Mouse (Mus musculus) gastrocnemius, postnatal 4 days (tissue): ENCODE results near the gene Ovol2. TPM values are rescaled to one million over a fixed set of nuclear protein-coding genes. Genes with fewer than 3 reads are reported as not detected.
A peak's percentile ranks its signal among the peaks of the same experiment; 100 is the strongest.

Source experiments
- DNase-seq, 2 experiments: peaks; one replicate each; pipeline ENCODE4 v3.0.0; 2021 to 2022; ENCODE audit warnings: low spot score in 2 of 2, mixed read lengths in 2 of 2
- total RNA-seq, 2 experiments: library from RNA; stranded (reverse); gene quantifications; 2 replicates each; pipeline ENCODE4 v1.2.3; 2021

The Ovol2 gene
- total RNA-seq, 2 experiments from 2014 or later: not detected

DNA sequence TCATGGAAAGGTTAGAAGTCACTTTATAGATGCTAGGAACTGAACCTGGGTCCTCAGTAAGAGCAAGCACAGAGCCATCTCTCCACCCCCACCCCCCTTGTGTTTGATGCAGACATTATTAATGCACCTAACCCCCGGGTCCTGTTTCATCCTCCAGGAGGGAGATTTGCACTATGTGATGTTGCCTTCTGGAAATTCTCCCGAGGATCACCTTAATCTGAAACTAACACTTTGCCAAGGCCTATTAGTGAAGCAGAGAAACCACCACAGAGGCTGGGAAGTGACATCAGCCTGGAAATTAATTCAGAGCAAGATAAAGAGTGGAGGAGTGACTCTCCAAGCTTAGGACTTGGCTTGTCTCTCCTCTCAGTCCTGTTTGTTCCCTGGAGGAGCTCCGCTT lies 7.7 kb downstream of the Ovol2 start:
- DNase-seq: no peak

DNA sequence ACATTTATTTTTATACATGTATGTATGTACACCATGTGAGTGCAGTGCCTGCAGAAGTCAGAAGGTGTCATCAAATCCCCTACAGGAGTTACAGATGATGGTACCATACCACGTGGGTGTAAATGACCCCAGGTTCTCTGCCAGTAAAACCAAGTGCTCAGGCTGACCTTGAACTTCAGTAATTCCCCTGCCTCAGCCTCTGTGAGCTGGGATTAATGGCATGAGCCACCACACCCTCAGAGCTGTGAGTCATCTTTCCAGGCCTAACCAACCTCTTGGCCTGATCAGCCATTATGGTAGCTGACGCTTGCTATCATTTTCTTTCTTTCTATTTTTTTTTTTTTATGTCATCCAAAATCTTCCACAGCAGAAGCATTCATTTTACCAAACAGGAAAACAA lies 20.6 kb downstream of the Ovol2 start:
- no peak for DNase-seq

DNA sequence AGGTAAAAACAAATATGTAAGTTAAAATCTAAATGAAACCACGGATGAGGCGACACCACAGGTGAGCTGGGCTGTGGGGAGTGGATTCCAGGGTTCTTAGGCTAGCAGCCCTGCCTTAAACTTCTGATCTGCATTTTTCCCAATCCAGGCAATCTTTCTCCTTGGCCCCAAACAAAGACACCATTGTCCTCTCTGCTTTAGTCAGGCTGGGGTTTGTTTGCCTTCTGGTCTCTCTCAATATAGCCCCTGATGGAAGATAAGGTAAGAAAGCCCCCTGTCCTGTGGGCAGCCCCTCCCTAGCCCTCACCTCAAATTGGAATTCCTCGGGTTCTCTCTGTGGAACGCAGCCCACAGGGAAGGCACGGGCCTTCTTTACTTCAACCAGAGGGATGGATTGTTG lies 21.7 kb downstream of the Ovol2 start:
- no peak for DNase-seq

DNA sequence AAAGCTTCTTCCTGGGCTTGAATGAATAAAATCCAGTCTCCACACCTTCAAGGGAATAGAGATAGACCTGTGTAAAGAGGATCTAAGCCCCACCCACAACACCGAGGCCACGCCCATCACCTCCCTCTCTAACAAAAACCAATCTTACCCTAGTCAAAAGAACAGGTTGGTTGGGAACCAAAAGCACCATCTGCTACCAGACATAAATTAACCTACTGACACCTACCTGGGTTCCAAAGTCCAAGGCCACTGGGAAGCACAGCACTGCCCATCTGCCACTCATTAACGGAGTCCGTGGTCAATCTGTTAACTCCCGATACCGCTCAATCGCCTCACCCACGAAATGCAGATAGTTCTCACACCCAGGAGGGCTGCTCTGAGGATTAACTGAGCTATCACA lies 23.4 kb downstream of the Ovol2 start:
- no peak for DNase-seq

DNA sequence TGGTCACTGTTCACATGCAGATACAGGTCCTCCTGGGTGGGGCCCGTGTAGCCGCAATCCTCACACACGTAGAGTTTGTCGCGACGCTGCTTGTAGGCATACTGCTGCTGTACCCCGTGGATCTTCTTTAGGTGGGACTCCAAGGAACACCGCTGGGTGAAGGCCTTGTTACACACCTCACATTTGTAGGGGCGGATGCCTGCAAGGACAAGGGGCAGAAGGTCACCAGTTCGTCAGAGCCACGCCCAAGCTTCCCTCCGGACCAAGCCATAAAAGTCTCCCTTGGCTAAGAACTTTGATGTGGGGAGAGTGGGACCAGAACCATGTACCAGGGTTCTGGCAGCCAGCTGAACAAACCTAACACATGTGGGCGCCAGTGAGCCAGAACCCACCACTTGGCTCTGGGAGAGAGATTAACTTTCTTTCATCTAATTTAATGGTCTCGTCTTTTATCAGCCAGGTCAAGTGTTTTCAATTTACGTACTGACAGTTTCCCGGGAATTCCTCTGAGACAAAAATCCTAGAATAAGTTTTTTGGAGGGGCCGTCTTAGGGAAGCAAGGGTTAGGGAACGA lies 26.1 kb downstream of the Ovol2 start:
- DNase-seq: no peak

DNA sequence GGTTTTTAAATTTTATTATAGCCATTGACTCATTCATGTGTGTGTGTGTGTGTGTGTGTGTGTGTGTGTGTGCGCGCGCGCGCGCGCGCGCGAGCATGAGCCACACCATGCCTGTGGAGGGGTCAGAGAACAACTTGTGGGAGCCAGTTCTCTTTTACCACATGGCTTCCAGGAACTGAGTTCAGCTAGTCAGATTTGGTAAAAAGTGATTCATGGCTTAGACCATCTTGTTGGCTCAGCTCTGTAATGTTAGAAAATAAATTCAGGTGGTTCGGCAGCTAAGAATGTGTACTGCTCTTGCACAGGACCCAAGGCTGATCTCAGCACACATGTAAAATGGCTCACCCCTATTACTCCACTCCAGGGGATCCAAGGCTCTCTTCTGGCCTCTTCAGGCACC lies 30.8 kb downstream of the Ovol2 start:
- DNase-seq: no peak

DNA sequence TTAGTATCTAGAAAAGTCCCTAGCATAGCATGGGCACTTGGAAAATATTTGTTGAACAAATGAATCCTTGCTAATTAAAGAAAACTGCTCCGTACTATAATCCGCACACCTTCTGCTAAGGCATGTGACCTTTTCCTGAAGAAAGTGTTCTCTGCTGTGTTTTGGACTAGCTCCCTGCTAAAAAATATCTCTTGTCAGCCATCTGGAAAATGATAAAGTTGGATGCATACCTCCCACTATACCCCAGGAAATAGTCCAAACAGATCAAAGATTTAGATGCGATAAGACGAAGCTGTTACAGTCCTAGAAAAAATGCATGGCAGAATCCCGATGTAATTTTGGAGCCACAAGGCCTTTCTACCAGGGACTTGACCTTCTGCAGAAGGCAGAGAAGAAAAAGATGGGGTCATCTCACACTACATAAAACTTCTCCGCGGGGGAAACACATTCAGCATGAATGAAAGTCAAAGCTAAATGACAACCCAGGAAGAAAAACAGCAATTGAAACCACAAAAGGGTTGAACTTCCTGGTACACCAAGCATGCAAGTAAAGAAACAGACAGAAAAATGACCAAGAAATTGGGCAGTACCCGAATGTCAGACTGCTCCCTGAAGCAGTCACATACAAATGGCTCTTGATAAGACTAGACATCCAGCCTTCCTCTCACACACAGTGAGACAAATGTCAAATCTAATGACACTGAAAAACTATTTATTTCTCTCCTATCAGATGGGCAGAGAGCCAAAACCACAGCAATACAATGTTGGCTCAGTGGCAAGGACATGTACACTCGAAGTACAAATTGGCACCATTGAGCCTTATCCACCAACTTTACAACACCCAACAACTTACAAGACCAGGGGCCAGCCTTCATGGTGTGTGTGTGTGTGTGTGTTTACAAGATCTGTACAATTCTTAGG lies 31.9 kb downstream of the Ovol2 start:
- no peak for DNase-seq

DNA sequence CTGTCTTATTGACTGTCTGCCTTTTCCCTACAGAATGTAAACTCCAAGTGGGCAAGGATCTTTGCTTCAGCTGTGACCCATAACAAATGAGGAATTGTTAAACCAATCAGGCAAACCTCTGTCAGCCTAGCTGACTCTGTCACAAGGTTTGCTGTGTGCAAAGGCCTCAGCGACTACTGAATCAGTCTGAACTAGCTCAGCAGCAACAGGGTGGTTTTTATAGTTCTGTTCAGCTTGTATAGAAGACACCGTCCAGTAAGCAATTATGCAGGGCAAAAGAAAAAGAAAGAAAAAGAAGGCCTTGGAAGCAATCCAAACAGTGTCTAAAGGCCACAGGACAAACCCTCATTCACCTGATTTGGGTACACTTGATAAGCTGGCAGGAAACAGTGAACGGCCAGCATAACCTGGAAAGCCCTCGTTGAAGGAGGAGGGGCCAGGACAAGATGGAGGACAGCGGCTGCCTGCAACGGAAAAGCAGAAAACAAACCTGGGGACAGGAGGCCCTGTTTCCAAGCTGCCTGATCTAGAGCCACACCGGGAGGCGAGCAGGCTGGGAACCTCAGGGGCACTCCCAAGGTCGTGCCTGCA lies 36.7 kb downstream of the Ovol2 start:
- no peak for DNase-seq

DNA sequence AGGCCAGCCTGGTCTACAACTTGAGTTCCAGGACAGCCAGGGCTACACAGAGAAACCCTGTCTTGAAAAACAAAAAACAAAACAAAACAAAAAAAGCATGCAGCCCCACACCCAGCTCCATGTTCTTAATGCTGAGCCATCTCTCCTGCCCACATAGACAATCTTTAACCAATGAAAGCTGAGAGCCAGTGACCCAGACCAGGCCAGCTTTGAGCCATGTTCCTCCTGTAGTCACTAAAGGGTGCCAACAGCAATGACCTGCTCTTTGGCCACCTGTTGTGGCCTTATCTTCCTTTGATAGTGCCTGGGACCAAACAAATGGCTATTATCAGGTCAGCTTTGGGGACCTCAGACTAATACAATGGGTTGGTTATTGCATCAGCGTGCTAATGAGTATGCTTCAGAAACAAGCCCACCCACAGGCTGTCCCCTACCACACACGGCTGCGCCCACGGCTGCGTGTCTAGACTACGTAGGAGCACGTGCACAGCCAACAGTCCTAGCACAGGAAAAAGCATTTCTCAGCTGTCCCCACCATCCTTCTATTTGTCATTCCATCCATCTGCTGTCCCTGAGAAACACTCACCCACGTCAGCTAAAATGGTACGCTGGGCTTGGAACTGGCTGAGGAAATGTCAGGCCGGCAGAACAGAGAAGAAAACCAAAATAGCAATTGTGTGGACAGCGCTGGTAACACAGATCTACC lies 40.2 kb downstream of the Ovol2 start:
- DNase-seq: no peak

DNA sequence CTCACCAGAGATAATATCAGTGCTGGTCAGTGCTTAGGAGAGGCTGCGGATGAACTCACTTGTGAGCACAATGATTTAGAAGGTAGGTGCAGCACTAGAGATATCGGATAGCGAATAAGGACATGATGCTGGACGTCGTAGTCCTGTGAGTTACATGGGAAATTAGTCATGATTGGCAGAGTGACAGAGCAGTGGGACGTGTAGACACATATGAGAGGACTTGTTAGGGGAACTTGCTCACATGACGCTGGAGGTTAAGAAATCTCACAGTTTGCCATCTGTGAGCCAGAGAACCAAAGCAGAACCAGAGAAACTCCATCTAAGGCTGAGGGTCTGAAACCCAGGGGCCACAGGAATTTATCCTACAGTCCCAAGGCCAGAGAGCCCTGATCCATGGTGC lies 41.6 kb downstream of the Ovol2 start:
- no peak for DNase-seq

DNA sequence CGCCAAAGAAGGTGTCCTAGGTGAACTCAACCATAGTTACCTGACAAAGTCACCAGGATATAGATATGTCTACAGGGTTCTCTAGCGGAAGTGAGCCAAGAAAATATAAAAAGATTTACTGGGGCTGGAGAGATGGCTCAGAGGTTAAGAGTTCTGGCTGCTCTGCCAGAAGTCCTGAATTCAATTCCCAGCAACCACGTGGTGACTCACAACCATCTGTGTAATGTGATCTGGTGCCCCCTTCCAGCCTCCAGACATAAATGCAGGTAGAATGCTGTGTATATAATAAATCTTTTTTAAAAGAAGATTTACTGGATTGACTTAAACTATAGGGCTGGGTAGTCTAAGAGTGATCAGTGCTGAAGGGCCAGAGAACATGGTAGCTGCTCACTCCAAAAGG lies 50.5 kb downstream of the Ovol2 start:
- no peak for DNase-seq

DNA sequence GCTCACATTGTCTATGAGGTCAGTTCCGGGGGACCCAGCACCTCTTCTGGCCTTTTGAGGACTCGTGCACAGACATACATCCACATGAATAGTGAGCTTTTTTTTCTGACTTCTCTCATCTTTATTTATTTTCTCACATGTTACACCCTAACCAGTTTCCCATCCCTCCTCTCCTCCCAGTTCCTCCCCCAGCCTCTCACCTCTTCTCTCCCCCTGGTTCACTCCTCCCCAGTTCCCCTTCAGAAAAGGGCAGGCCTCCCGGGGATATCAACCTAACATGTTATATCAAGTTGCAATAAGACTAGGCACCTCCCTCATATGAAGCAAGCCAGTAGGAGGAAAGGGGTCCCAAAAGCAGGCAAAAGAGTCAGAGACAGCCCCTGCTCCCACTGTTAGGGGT lies 51.4 kb downstream of the Ovol2 start:
- DNase-seq: no peak

DNA sequence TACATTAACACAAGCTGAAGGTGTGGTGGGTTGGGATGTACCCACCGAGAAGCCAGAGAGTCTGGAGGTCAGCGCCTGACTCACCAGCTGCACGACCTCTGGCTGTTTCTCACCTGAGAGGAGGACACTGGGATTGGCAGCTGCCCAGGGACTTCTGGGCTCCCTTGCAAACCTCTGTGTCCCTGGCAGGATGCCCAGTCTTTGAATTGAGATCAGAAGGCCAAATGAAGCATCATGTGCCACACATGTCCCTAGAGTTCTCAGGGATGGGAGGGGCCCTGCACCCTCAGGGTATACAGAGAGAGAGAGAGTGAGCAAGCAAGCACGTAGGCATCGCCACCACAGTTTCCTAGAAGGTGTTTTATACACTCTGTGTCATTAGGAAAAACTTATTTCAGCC lies 52.2 kb downstream of the Ovol2 start:
- no peak for DNase-seq

DNA sequence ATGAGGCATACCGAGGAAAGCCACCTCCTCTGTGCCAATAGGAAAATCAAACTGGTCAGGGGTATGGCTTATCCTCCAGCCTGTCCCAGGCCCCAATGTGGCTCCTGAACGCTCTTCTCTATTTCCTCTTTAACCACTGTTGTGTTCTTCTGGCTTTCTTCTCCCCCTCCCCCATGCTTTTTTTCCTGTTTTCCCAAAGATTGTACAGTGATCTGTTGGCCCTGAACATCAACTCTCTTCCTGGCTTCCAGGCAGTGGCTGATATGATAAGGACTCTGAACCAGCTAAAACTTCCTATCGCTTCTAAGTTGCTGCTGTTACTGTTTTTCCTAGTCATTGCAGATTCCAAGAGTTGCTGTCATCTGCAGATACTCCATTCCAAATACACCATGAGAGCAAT lies 55.1 kb downstream of the Ovol2 start:
- no peak for DNase-seq

DNA sequence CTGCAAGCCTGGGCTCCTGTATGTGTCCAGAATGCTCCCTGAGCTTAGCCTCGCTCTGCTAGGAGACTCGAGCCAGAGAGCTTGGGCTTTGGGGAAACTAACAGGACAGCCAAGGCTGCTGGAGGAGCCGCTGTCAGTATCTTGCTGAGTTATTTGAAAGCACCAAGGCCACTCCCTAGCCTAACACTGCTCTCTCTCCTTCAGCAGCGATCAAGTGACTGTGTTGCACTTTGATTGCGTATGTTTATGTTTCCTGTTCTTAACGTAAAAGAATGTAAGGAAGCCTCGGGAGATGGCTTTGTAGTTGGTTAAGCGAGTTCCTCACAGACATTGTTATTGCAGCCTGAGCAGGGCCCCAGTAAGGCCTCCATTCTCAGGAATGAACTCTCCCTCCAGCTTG lies 57.2 kb downstream of the Ovol2 start:
- no peak for DNase-seq

DNA sequence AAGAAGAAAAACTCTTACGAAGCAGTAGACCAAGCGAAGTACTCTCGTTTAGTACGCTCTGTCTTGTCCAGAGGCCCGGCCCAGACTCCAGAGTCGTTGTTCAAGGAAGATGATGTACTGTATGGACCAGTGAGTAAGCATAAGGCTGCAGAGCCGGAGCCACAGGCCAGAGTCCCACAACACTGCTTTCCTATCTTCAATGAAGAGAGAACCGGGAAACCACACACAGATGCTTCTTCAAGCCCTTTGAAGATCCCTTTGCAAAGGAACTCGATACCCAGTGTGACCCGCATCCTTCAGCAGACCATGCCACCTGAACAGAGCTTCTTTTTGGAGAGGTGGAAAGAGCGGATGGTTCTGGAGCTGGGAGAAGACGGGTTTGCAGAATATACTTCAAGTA lies 59.9 kb downstream of the Ovol2 start:
- DNase-seq: no peak

DNA sequence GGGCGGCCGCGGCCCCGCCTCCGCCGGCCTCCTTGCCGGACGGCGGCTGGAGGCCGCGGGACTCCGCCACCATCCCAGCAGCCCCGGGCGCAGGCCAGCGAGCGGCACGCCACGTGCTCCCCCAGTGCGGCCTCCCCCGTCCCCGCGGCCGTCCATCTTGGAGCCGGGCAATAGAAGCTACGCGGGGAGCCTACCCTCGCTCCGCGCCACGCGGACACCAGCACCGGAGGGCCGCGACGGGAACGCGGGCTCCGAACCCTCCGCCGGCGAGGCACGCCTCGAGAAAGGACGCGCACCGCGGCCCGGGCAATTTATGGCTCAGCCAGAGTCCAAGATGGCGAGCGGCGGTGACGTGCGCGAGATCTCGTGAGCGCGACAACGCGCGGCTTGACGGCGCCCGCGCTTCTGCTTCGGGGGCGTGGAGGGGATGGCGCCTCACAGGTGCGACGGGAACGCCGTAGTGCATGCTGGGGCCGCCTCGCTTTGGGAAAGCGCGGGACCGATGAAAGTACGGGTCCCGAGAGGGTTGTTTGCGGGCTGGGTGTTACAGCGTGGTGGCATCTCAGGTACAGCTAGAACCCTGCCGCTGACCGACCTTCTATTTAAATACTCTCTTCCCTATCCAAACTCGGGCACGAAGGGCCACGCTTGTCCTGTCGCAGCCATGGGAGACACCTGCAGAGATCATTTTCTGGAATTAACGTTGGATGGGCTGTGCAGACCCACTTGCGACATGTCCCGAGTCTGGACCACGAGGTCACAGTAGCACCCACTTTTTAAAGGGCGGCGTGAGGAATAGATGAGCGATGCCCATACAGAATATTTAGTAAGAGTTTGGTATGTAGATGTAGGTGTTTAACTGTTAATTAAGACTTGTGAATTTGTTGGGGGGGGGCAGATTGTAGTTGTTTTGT lies 61.2 kb downstream of the Ovol2 start, which contains the start of the genes Mgme1 and Snx5:
Gene Mgme1, plus strand, starts transcription at position 157 of the 914 bp plus-strand sequence.
Gene Snx5, minus strand, starts transcription at position 400 of the 914 bp plus-strand sequence.
- DNase-seq: peak; percentile 83 to 93

DNA sequence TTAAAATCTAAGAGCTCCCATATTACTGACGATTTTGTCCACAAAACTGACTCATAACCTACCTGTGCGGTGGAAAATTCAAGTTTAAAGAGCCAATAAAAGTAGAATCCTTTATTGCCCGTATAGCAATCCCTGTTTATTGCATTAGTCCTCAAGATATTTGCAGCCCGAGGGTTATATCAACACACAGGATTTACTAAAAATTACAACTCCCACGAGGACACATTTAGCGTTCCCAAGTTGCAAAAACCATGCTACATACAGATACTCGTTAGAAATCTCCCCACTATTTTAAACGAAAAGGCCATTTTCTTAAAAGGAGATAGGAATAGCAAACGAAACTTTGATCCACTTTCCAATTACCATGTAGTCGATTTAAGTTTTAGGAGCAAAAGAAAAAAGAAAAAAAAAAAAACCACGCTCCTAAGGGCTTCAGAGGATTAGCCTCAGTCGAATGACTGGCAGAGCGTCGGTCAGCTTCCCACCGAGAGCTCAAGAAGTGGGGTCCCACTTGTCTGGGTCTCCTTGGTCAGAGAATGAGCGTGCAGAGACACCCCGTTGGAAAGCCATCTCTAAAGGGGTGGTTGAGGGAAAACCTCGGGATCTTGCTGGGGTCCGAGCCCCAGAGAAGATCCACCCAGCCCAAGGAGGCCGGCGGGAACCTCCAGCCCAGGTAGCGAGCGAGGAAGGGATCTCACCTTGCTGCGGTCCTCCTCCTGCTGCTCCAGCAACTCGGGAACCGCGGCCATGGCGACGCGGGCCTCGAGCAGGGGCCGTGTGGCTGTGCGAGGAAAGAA lies 62.1 kb downstream of the Ovol2 start:
- DNase-seq: no peak

DNA sequence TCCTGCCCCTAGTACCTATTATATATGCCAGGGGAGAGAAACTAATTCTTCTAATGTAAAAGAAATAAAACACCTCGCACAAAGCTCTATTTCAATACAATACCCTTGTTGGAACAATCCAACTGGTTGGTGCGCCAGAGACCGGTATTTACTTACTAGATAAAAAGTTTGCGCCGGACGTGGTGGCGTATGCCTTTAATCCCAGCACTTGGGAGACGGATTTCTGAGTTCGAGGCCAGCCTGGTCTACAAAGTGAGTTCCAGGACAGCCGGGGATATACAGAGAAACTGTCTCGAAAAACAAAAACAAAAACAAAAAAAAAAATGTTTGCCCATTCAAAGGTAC lies 62.7 kb downstream of the Ovol2 start:
- no peak for DNase-seq
